Mouse (Mus musculus) forebrain, embryonic 16.5 days (tissue): Measurements from ENCODE around the gene Akirin1. TPM values are rescaled to one million over a fixed set of nuclear protein-coding genes. Genes with fewer than 3 reads are reported as not detected.

ENCODE experiments used
- ATAC-seq: fragments of 200-750 bp; cut with Nextera tagmentation; 2 replicates; pipeline ENCODE4 v1.8.0; 2017; ENCODE audit warnings: mild to moderate bottlenecking, moderate library complexity
- H3K27ac ChIP-seq: fragments of 300-500 bp; sonication (generic); 2 replicates; pipeline ENCODE4 v1.5.1; 2014; ENCODE audit warnings: low read length, control low read depth
- H3K27me3 ChIP-seq: fragments of 300-500 bp; sonication (generic); replicated peaks from 2 replicates; pipeline ENCODE4 v1.6.1; 2014; ENCODE audit warnings: low read length; ENCODE audit not compliant: control insufficient read depth, insufficient read depth
- H3K36me3 ChIP-seq: fragments of 300-500 bp; sonication (generic); 2 replicates; pipeline ENCODE4 v1.6.1; 2014; ENCODE audit not compliant: control insufficient read depth, insufficient read depth
- H3K4me1 ChIP-seq: fragments of 300-500 bp; sonication (generic); replicated peaks from 2 replicates; pipeline ENCODE4 v1.6.1; 2014; ENCODE audit warnings: low read length; ENCODE audit not compliant: control insufficient read depth, insufficient read depth
- H3K4me2 ChIP-seq: fragments of 300-500 bp; sonication (generic); 2 replicates; pipeline ENCODE4 v1.6.1; 2014; ENCODE audit warnings: mild to moderate bottlenecking, low read length, control low read depth
- H3K4me3 ChIP-seq: fragments of 300-500 bp; sonication (generic); replicated peaks from 2 replicates; pipeline ENCODE4 v1.5.1; 2014; ENCODE audit warnings: mild to moderate bottlenecking, low read length, control low read depth
- H3K9ac ChIP-seq: fragments of 300-500 bp; sonication (generic); replicated peaks from 2 replicates; pipeline ENCODE4 v1.6.1; 2014; ENCODE audit warnings: low read depth, low read length, control low read depth
- H3K9me3 ChIP-seq: fragments of 300-500 bp; sonication (generic); 2 replicates; pipeline ENCODE4 v1.6.1; 2016; ENCODE audit warnings: low read length; ENCODE audit not compliant: control insufficient read depth
- WGBS: fragments of 180-500 bp; shearing (Covaris S2); extraction: QIAGEN DNeasy Blood & Tissue Kit; methylation state at CpG from one replicate; pipeline ENCODE4 v1.1.7; 2014; 5-methylcytosine and 5-hydroxymethylcytosine counted together
- polyA plus RNA-seq: library from polyadenylated mRNA; unstranded; fragments of >200 nt; fragmentation: Nextera tagmentation; extraction: Ambion mirVana; gene quantifications from 2 replicates; pipeline ENCODE4 v1.2.1, GENCODE M21; 2015

Akirin1 gene
- polyA plus RNA-seq, 1 experiment from 2014 or later, result 74.6 TPM

DNA sequence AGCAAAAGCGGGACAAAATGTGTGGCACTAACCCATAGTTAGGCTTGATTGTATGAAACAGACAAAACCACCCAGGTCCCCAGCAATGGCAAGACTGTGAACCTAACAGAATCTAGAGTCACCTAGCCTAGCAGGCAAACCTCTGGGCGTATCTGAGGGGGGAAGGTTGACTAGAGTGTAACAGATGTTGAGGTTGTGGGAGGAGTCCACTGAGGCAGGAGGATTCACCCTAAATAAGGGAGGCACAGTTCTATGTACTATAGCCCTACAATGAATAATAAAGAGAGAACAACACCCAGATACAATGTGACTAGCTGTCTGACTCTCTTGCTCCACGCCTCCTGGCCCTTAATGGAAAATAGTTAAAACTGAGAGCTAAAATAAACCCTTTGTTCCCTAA lies 58.1 kb downstream of the Akirin1 start:
- H3K9me3 ChIP-seq, result no peaks in the 10 kb centered on the region
- H3K9ac ChIP-seq, result no peak overlapping the region
- ATAC-seq, result no peak
- 87% methylated on average over 3 of the region's 3 CpGs for WGBS
- H3K36me3 ChIP-seq, result no peaks in the 10 kb centered on the region
- H3K4me3 ChIP-seq, result no peak overlapping the region
- no peaks in the 10 kb centered on the region for H3K4me1 ChIP-seq
- H3K4me2 ChIP-seq, result no peak overlapping the region
- H3K27ac ChIP-seq, result no peak overlapping the region
- H3K27me3 ChIP-seq, result no peaks in the 10 kb centered on the region

DNA sequence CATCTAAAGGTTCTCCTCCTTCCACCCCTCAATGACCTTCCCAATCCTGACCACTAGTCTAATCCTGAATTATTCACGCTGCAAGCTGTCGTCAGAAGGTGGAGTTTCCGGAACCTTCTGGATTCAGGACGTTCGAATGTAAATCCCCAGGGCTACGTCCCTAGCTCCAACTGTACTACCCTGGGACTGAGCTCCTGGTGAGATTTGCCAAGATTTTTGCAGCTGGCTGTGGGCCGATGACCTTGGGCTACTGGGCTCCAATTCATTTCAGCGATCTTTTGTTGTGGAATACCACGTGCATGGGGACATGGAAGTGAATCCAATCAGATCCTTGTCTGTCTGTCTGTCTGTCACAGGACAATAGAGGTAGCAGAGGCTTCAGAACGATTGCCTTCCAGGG lies 59.8 kb downstream of the Akirin1 start:
- Histone ChIP-seq H3K27ac (no peak overlapping the region), H3K27me3 (no peaks in the 10 kb centered on the region)
- 85% methylated on average over 10 of the region's 10 CpGs for WGBS

DNA sequence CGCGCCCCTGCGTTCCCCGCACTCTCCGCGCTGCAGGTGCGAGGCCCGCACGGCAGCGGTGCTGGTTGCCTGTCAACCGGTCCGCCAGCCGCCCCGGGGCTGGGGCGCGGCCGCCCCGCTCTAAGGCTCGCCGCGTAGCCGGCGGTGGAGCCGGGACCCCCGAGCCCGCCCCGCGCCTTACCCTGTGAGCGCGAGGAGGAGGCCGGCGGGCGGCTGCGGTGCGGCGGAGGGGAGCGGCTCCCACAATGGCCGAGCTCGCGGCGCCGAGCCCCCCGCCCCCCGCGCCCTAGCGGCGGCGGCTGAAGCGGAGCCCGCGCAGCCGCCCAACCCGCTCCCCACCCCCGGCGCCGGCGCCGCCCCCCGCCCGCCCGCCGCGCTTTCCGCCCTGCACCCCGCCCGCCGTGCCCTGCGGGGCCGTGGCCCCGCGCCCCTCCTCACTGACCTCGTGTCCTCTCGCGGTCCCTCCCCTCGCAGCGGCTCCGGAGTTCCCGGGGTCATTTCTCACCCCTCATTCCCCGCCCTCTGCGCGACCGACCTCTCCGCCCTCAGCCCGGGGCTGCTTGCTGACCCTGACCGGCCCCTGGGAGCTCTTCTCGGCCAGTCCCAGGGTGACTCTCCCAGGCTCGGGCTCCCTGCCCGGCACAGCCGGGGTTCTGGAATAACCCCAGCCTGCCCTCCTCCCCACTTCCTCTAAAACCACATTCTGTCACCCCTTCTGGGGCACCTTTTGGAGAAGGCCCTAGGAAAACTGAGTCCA lies 62.9 kb downstream of the Akirin1 start:
- no peaks in the 10 kb centered on the region for H3K27me3 ChIP-seq
- H3K4me1 ChIP-seq, result peaks cover 20% of the 10 kb centered on the region
- under 1% methylated on average over 49 of the region's 89 CpGs for WGBS
- no peaks in the 10 kb centered on the region for H3K9me3 ChIP-seq
- peak; percentile 60 for ATAC-seq
- peak overlapping the region; percentile 90 for H3K4me3 ChIP-seq
- H3K36me3 ChIP-seq, result no peaks in the 10 kb centered on the region
- H3K4me2 ChIP-seq, result peak overlapping the region; percentile 67
- peak overlapping the region; percentile 89 for H3K27ac ChIP-seq
- peak overlapping the region; percentile 98 for H3K9ac ChIP-seq

More for the DNA sequence above, 59.8 kb downstream of the Akirin1 start:
- H3K36me3 ChIP-seq, result no peaks in the 10 kb centered on the region
- H3K4me1 ChIP-seq, result peaks cover 7% of the 10 kb centered on the region
- ATAC-seq, result no peak
- H3K4me2 ChIP-seq, result no peak overlapping the region
- no peak overlapping the region for H3K9ac ChIP-seq
- no peaks in the 10 kb centered on the region for H3K9me3 ChIP-seq
- H3K4me3 ChIP-seq, result no peak overlapping the region

DNA sequence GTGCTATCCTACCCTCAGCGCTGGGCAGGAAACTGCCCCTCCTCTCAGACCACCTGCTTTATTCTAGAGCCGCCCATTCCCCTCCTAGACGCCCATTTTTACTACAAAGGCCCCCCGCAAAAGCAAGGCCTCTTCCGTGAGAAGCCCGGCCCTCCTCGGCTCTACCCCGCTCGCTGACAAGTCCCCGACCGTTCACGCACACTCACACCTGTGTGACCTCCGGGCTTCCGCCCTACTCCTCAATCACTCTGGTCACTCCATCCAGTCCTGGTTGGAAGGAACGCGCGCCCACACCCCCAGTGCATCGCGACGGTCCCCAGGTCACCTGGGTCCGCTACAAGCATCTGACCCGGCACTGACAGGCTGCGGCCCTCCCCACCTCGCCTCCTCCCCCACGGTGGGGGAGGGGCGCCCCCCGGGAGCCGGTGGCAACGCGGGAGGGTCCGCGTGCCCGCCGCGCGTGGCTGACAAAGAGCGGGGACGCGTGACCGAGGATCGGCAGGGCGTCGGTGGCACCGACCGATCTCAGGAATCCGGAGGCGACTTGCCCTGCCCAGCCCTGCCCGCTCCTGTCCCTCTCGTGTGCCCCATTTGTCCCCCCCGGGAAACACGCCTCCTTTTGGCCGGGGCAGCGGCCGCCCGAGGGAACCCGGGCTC lies 63.6 kb downstream of the Akirin1 start:
- H3K36me3 ChIP-seq, result no peaks in the 10 kb centered on the region
- H3K27me3 ChIP-seq, result no peaks in the 10 kb centered on the region
- under 1% methylated on average over 56 of the region's 56 CpGs for WGBS
- no peaks in the 10 kb centered on the region for H3K9me3 ChIP-seq
- H3K4me1 ChIP-seq, result peaks cover 21% of the 10 kb centered on the region
- peak overlapping the region; percentile 67 for H3K4me2 ChIP-seq
- H3K9ac ChIP-seq, result peak overlapping the region; percentile 98
- peak; percentile 47 for ATAC-seq
- H3K27ac ChIP-seq, result peak overlapping the region; percentile 89
- peak overlapping the region; percentile 90 for H3K4me3 ChIP-seq

DNA sequence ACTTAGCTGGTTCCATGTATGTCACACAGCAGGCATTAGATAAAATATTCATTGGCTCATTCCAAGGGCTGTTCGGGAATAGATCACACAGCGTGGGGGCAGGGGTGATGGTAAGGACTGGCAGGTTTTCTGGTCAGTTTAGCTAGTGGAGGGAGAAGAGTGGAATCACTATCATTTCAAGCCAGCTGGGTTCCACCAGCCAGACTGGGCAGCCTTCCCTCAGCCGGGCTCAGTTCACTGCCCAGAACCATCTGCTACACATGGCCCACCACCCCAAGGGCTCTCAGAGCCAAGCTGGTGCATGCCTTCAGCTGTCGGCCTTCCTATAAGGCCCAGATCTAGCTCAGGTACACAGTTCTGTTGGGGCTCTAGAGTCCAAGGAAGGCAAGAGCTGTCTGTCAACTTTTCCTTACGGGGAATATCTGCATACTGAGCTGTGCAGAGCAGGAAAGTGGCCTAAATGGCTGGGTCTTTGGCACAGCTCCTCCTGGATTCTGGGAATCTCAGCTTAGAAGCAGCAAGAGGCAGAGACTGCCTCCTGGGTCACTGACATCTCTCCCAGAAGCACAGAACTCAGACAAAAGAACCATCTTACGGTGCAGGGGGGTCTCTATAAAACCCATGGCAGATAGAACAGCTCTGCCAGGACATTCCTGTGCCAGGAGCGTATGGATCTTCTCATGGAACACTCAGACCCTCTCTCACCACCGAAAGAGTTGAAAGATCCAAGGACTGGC lies 64.5 kb downstream of the Akirin1 start:
- peak overlapping the region; percentile 98 for H3K9ac ChIP-seq
- peak overlapping the region; percentile 89 for H3K27ac ChIP-seq
- peak overlapping the region; percentile 67 for H3K4me2 ChIP-seq
- H3K4me1 ChIP-seq, result peaks cover 28% of the 10 kb centered on the region
- ATAC-seq, result 0 out of 2 replicates have a peak, but pooled peaks have one; percentile 3
- peak overlapping the region; percentile 90 for H3K4me3 ChIP-seq
- no peaks in the 10 kb centered on the region for H3K36me3 ChIP-seq
- H3K9me3 ChIP-seq, result no peaks in the 10 kb centered on the region
- no peaks in the 10 kb centered on the region for H3K27me3 ChIP-seq
- WGBS, result 34% methylated on average over 8 of the region's 8 CpGs

DNA sequence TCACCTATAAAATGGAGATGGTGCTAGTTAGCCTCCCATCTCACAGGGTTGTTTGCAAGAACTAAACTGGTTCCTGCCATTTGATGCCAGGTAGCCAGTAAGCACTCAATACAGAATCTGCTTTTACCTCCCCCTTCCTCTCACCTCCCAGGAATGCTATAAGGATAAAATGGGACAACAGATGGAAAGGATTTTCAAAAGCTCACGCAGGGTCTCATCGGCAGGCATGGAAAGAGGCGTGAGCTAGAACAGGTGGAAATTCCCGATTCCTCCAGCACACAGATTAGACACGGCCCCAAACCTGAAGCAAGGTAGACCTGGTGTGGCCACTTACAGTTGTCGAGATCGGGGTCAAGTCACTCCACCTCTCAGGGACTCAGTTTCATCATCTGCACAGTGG lies 65.1 kb downstream of the Akirin1 start:
- 68% methylated on average over 7 of the region's 7 CpGs for WGBS

More for the DNA sequence above, 65.1 kb downstream of the Akirin1 start:
- Histone ChIP-seq H3K27me3 (no peaks in the 10 kb centered on the region), H3K4me1 (peaks cover 28% of the 10 kb centered on the region), H3K9ac (peak overlapping the region; percentile 26; the same call in 1 of the 2 replicates), H3K27ac (no peak overlapping the region), H3K4me3 (peak overlapping the region; percentile 90), H3K4me2 (peak overlapping the region; percentile 67), H3K36me3 (no peaks in the 10 kb centered on the region), H3K9me3 (no peaks in the 10 kb centered on the region)
- no peak for ATAC-seq

Other genes starting within 250 kb of the Akirin1 start
- 75.0 and 82.9 TPM in 2 replicates for gene Macf1, start 66.0 kb downstream of the Akirin1 start, polyA plus RNA-seq
- 348 and 362 TPM in 2 replicates for gene Ndufs5, start 32.1 kb downstream of the Akirin1 start, polyA plus RNA-seq
- 1.1 and 1.4 TPM in 2 replicates for gene Rhbdl2, start 37.5 kb upstream of the Akirin1 start, polyA plus RNA-seq
- 0.09 and 0.25 TPM in 2 replicates for gene 4933427I04Rik, start 109.3 kb upstream of the Akirin1 start, polyA plus RNA-seq
- gene Mycbp, start 154.5 kb upstream of the Akirin1 start, polyA plus RNA-seq, result 34.1 and 38.8 TPM in 2 replicates
- gene Rragc, start 167.1 kb upstream of the Akirin1 start, polyA plus RNA-seq, result 44.7 and 54.8 TPM in 2 replicates
- gene 4930535I16Rik, start 167.7 kb upstream of the Akirin1 start, polyA plus RNA-seq, result not detected in 2 replicates